Mouse (Mus musculus): ENCODE data around the gene Aldh1a3. TPM values are rescaled to one million over a fixed set of nuclear protein-coding genes. Genes with fewer than 3 reads are reported as not detected.

Gene Aldh1a3
- polyA plus RNA-seq, 1 experiment from 2014 or later: 14.5 TPM

DNA sequence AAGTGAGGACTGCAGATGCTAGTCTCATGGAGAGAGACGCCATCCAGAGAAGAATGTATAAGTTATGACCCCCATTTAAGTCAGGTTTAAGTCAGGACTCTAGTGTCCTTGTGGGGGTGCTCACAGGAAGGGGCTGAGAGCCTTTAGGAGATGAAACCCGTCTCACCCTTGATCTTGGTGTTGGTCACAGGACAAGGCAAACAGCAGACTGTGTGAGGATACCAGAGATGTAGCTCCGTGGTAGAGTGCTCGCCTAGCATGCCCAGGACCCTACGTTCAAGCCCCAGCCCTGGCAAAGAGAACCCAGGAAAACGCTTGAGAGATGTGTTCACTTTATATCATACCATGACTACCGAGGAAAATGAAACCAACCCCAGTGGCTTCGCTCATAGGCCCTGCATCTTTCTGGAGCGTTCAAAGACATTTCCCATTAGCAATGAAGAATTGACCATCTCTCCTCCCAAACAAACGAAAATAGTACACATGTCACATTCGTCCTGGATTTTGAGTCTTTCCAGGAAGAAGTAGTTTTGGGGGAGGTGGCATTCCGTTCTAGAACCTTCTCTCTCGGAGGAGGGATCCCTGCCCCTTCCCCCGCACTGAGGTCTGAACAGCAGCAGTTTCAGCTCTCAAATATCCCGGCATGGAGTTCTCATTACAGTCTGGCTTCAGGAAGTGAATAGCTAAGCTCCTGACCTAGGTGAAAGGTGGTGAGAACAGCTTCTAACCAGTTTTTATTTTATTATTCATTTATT, 21.6 kb upstream of the Aldh1a3 start:
- H3K27ac ChIP-seq (ENCODE audit: low read length): no peak overlapping the region

DNA sequence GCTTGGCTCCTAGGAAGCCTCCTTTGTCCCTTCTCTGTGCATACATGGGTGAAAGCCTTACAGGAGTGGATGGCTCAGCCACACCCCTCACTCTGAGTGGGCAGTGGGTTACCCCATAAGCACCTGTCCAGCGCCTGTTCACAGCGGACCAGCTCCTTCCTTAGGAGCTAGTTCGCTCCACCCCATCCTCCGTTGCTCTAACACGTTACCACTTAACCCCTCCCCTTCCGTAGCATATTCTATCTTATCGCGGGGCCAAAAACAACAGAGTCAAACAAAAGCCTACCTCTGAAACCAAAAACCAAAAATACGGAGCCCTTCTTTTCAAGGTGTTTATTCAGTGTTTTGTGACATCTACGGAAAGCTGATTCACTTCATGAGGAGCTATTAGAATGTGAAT, 21.0 kb upstream of the Aldh1a3 start:
- Histone ChIP-seq H3K9ac (ENCODE audit: low read length) (no peak overlapping the region), H3K4me2 (ENCODE audit: low read depth, low read length) (no peak overlapping the region), H3K4me1 (ENCODE audit: control insufficient read depth, insufficient read depth, low read length) (0 out of 2 replicates have a peak, but pooled peaks cover 4% of the 10 kb centered on the region), H3K4me3 (replicated peaks; ENCODE audit: low read length) (no peak overlapping the region), H3K27me3 (ENCODE audit: control insufficient read depth, insufficient read depth, low read length) (no peaks in the 10 kb centered on the region), H3K27ac (ENCODE audit: low read length) (no peak overlapping the region), H3K36me3 (ENCODE audit: control insufficient read depth, insufficient read depth, low read length) (no peaks in the 10 kb centered on the region), H3K9me3 (replicated peaks; ENCODE audit: control insufficient read depth, low read length) (no peaks in the 10 kb centered on the region)
- ATAC-seq (ENCODE audit: insufficient read depth, low FRiP score): no peak
- 51% methylated on average over 10 of the region's 10 CpGs for WGBS

More for the DNA sequence above, 21.6 kb upstream of the Aldh1a3 start:
- 0 out of 2 replicates have a peak, but pooled peaks cover 2% of the 10 kb centered on the region for H3K4me1 ChIP-seq (ENCODE audit: control insufficient read depth, insufficient read depth, low read length)
- ATAC-seq (ENCODE audit: insufficient read depth, low FRiP score): no peak
- no peaks in the 10 kb centered on the region for H3K36me3 ChIP-seq (ENCODE audit: control insufficient read depth, insufficient read depth, low read length)
- H3K9ac ChIP-seq (ENCODE audit: low read length): no peak overlapping the region
- H3K27me3 ChIP-seq (ENCODE audit: control insufficient read depth, insufficient read depth, low read length): no peaks in the 10 kb centered on the region
- WGBS: 63% methylated on average over 15 of the region's 15 CpGs
- no peak overlapping the region for H3K4me3 ChIP-seq (replicated peaks; ENCODE audit: low read length)
- no peak overlapping the region for H3K4me2 ChIP-seq (ENCODE audit: low read depth, low read length)
- no peaks in the 10 kb centered on the region for H3K9me3 ChIP-seq (replicated peaks; ENCODE audit: control insufficient read depth, low read length)

DNA sequence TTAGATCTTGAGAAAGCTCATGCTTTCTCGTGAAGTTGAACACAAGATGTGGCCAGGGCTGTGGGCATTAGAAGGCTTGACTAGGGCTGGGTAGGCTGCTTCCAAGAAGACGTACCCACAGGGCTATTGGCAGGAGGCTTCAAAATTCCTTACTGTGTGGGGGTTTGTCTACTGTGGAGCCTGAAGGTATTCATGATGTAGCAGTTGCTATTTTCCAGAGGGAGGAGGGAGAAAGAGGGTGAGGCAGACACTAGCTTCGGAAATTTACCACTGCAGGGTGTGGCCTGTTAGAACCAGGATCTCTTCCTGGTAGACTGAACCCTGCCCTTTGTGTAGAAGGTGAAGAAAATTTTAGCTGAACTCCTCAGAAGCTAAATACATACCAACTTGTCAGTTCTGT, 19.5 kb upstream of the Aldh1a3 start:
- Histone ChIP-seq H3K4me2 (ENCODE audit: low read depth, low read length) (no peak overlapping the region), H3K27me3 (ENCODE audit: control insufficient read depth, insufficient read depth, low read length) (no peaks in the 10 kb centered on the region), H3K27ac (ENCODE audit: low read length) (no peak overlapping the region), H3K36me3 (ENCODE audit: control insufficient read depth, insufficient read depth, low read length) (no peaks in the 10 kb centered on the region), H3K9me3 (replicated peaks; ENCODE audit: control insufficient read depth, low read length) (no peaks in the 10 kb centered on the region), H3K4me1 (ENCODE audit: control insufficient read depth, insufficient read depth, low read length) (peaks cover 12% of the 10 kb centered on the region; the same call in 1 of the 2 replicates), H3K4me3 (replicated peaks; ENCODE audit: low read length) (no peak overlapping the region), H3K9ac (ENCODE audit: low read length) (no peak overlapping the region)
- WGBS: 75% methylated on average over 3 of the region's 3 CpGs
- ATAC-seq (ENCODE audit: insufficient read depth, low FRiP score): no peak

DNA sequence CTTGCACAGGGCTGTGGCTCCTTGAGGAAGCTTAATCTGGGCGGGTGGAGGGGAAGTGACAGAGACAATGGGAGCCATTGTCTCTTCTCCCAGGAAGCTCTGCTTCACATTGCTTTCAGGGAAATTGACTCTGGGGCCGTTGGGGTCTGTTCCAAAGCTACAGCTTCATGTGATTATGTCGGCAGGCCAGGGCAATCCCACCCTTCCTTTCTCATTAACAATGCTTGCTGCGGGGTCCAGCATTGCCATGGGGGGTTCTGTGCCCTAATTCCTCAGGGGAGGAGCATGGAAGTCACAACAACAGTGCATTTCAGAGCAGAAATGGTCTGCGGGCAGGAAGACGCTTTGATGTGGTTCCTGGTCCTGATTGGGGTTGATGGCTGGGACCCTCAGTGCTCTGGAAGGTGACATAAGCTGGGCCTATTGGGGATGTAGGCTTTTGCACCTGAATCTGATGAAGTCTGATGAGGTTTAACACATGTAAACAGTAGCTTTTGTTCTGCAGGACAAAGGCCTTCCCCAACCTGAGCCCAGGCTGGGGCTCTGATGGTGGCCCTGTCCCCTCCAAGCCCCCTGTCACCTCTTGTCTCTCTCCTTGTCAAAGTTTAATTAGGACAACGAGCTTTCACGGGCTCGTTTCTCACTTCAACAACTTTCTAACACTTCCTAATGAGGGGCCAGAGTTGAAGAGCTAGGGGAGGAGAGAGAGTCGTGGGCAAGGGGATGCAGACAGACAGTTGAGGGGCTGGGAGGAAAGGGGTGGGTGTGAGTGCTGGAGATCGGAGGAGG, 18.0 kb upstream of the Aldh1a3 start:
- H3K9ac ChIP-seq (ENCODE audit: low read length): no peak overlapping the region
- ATAC-seq (ENCODE audit: insufficient read depth, low FRiP score): no peak
- no peak overlapping the region for H3K27ac ChIP-seq (ENCODE audit: low read length)
- no peak overlapping the region for H3K4me2 ChIP-seq (ENCODE audit: low read depth, low read length)
- 41% methylated on average over 11 of the region's 11 CpGs for WGBS
- H3K4me3 ChIP-seq (replicated peaks; ENCODE audit: low read length): no peak overlapping the region
- H3K36me3 ChIP-seq (ENCODE audit: control insufficient read depth, insufficient read depth, low read length): no peaks in the 10 kb centered on the region
- no peaks in the 10 kb centered on the region for H3K9me3 ChIP-seq (replicated peaks; ENCODE audit: control insufficient read depth, low read length)
- peaks cover 12% of the 10 kb centered on the region; the same call in 1 of the 2 replicates for H3K4me1 ChIP-seq (ENCODE audit: control insufficient read depth, insufficient read depth, low read length)
- H3K27me3 ChIP-seq (ENCODE audit: control insufficient read depth, insufficient read depth, low read length): no peaks in the 10 kb centered on the region

DNA sequence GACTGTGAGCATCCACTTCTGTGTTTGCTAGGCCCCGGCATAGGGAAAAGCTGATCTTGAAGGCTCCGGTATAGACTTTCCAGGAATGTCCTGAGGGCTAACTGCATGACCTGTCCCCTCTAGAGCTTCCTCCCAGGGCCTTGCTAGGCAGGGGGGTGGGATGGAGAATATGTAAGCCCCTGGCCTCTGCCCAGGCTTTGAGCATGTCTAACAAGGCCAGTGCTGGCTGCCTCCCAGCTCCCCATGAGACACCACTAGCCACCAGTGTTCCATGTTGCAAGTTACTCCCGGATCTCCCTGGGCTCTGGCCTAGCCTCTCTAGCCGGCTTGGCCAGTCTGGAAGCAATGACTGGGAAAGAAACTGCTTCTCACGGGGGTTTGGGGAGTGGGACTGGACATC, 17.4 kb upstream of the Aldh1a3 start:
- H3K4me3 ChIP-seq (replicated peaks; ENCODE audit: low read length): no peak overlapping the region
- no peaks in the 10 kb centered on the region for H3K27me3 ChIP-seq (ENCODE audit: control insufficient read depth, insufficient read depth, low read length)
- H3K27ac ChIP-seq (ENCODE audit: low read length): no peak overlapping the region
- no peaks in the 10 kb centered on the region for H3K36me3 ChIP-seq (ENCODE audit: control insufficient read depth, insufficient read depth, low read length)
- H3K9ac ChIP-seq (ENCODE audit: low read length): no peak overlapping the region
- H3K4me2 ChIP-seq (ENCODE audit: low read depth, low read length): no peak overlapping the region
- H3K9me3 ChIP-seq (replicated peaks; ENCODE audit: control insufficient read depth, low read length): no peaks in the 10 kb centered on the region
- 78% methylated on average over 5 of the region's 5 CpGs for WGBS
- H3K4me1 ChIP-seq (ENCODE audit: control insufficient read depth, insufficient read depth, low read length): peaks cover 12% of the 10 kb centered on the region; the same call in 1 of the 2 replicates
- ATAC-seq (ENCODE audit: insufficient read depth, low FRiP score): no peak

DNA sequence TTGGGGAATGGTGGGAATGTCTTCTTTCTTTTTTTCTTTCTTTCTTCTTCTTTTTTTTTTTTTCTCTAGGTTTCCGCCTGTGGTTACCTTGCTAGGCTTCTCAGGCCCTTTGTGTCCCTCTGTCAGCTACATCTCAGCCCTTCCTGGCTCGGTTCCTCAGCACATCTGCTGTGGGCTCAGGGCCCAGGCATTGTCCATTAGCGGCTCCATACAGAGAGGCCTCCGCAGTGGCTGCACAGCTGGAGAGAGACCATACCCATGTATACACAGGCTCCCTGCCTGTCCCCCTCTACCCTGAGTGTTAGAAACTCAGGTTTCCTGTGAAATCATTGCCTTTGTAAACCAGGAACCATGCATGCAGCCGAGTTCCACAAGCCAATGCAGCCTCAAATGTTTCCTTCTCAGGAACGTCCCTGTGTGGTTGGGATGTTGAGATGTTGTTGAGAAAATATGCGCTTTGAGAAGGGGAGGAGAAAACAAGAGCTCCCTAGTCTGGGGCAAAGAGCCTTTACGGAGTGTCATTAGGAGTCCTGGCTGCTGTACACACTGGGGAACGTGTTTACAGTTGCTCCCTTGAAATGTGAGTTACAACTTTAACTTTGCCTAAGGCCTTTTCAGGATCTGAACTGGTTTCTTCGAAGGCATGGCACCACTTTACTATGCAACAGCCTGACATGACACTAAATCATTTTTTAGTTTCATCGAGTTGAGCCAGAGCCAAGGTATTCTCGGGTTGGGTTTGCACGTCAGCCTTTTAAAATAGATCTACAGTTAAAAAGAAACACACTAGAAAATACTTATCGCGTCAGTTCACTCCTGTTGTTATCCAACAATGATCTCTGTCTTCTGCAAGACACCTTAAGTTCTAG, 15.4 kb upstream of the Aldh1a3 start:
- H3K4me1 ChIP-seq (ENCODE audit: control insufficient read depth, insufficient read depth, low read length): peaks cover 9% of the 10 kb centered on the region
- H3K36me3 ChIP-seq (ENCODE audit: control insufficient read depth, insufficient read depth, low read length): no peaks in the 10 kb centered on the region
- ATAC-seq (ENCODE audit: insufficient read depth, low FRiP score): peak; percentile 81
- H3K9ac ChIP-seq (ENCODE audit: low read length): 0 out of 2 replicates have a peak overlapping the region, but pooled peaks have one; percentile 25
- no peak overlapping the region for H3K4me3 ChIP-seq (replicated peaks; ENCODE audit: low read length)
- no peaks in the 10 kb centered on the region for H3K9me3 ChIP-seq (replicated peaks; ENCODE audit: control insufficient read depth, low read length)
- no peak overlapping the region for H3K4me2 ChIP-seq (ENCODE audit: low read depth, low read length)
- 40% methylated on average over 15 of the region's 15 CpGs for WGBS
- H3K27ac ChIP-seq (ENCODE audit: low read length): peak overlapping the region; percentile 89
- no peaks in the 10 kb centered on the region for H3K27me3 ChIP-seq (ENCODE audit: control insufficient read depth, insufficient read depth, low read length)

DNA sequence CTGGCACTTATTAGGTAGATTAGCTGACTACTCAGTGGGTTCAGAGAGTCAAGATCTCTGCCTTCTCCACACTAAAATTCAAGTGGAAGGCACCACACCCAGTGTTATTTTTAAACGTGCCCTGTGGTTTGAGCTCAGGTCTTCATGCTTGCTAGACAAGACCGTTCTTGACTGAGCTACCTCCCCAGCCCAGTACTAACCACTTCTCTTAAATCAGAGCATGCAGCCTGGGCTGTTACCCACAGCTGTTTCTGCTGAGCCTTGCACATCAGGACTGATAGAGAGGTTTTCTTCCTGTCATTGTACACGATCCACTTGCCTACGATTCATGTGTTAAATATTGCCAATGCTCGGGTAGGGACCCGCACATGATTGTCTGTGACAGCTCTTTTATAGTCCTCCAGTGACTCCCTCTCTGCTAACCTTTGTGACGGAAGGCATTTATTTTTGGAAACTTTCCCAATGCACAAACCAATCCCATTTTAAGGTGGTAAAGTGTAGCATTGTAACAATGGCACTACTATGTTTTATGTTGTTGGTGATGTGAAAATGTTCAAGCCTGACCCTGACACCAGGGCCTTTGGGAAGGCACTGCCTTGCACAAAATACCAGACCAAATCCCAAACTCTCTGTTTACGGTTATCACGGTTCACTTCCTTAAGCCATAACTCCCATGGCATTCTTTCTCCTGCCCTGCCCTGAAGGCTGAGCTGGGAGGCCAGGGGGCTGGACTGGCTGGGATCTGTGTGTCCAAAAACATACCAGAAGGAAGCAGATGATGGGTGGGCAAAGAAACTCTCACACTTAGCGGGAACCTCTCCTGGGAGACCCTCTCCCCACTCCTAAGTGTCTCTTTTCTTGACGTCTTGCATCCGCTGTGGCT, 11.7 kb upstream of the Aldh1a3 start:
- H3K4me3 ChIP-seq (replicated peaks; ENCODE audit: low read length): no peak overlapping the region
- no peak overlapping the region for H3K27ac ChIP-seq (ENCODE audit: low read length)

DNA sequence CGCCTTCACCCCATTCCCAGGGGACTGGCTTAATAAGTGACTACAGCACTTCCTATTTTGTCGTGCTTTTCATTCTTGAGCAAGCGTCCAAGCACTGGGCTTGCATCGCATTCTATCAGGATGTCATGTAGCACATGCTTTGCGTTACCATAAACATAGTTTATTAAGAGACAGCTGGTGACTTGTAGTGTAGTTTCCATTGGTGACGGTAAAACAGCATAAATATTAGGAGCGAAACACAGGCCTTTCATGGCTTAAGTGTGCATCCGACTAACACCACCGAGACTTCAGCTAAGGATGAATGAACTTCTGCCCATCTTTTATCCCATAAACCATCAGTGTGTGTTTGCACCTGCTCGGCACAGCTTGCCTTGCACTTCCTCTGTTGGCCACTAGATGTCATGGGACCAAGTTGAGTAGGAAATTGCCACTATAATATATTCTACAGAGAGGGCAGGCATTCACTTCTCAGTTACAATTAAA, 7.2 kb upstream of the Aldh1a3 start:
- Histone ChIP-seq H3K4me2 (ENCODE audit: low read depth, low read length) (no peak overlapping the region), H3K9ac (ENCODE audit: low read length) (no peak overlapping the region), H3K36me3 (ENCODE audit: control insufficient read depth, insufficient read depth, low read length) (no peaks in the 10 kb centered on the region), H3K4me3 (replicated peaks; ENCODE audit: low read length) (no peak overlapping the region), H3K9me3 (replicated peaks; ENCODE audit: control insufficient read depth, low read length) (no peaks in the 10 kb centered on the region), H3K4me1 (ENCODE audit: control insufficient read depth, insufficient read depth, low read length) (no peaks in the 10 kb centered on the region; the same call in 1 of the 2 replicates), H3K27me3 (ENCODE audit: control insufficient read depth, insufficient read depth, low read length) (no peaks in the 10 kb centered on the region), H3K27ac (ENCODE audit: low read length) (no peak overlapping the region)
- ATAC-seq (ENCODE audit: insufficient read depth, low FRiP score): peak; percentile 46; the same call in 1 of the 2 replicates
- WGBS: 30% methylated on average over 10 of the region's 10 CpGs

More for the DNA sequence above, 11.7 kb upstream of the Aldh1a3 start:
- Histone ChIP-seq H3K36me3 (ENCODE audit: control insufficient read depth, insufficient read depth, low read length) (no peaks in the 10 kb centered on the region), H3K4me2 (ENCODE audit: low read depth, low read length) (no peak overlapping the region), H3K9ac (ENCODE audit: low read length) (no peak overlapping the region), H3K9me3 (replicated peaks; ENCODE audit: control insufficient read depth, low read length) (no peaks in the 10 kb centered on the region), H3K27me3 (ENCODE audit: control insufficient read depth, insufficient read depth, low read length) (no peaks in the 10 kb centered on the region), H3K4me1 (ENCODE audit: control insufficient read depth, insufficient read depth, low read length) (peaks cover 9% of the 10 kb centered on the region)
- 59% methylated on average over 12 of the region's 12 CpGs for whole genome bisulfite sequencing
- no peak for ATAC-seq (ENCODE audit: insufficient read depth, low FRiP score)
